Mouse (Mus musculus) regulatory T cell (primary cell): ENCODE data around the gene Evx1.

ENCODE experiments used
- in situ Hi-C: fragments of 300-600 bp; cut with MboI, MseI; formaldehyde crosslinking; loops from one replicate; pipeline ENCODE4 v1.15.1; 2025; ENCODE audit warnings: high pct_unique_total_duplicates

Gene Evx1

GRCm38 (mm10) chr6:52290186-52290585 is 23.1 kb upstream of the Evx1 start:
- in situ Hi-C loops, result no loop called here

- in situ Hi-C loops, result no loop called here
Measured at GRCm38 (mm10) chr6:52291021-52291860, 22.1 kb upstream of the Evx1 start.

GRCm38 (mm10) chr6:52292328-52292727 is 21.0 kb upstream of the Evx1 start:
- in situ Hi-C loops, result no loop called here

GRCm38 (mm10) chr6:52294616-52295015 is 18.7 kb upstream of the Evx1 start:
- in situ Hi-C loops, result no loop called here

GRCm38 (mm10) chr6:52298511-52298910 is 14.8 kb upstream of the Evx1 start:
- in situ Hi-C loops, result no loop called here

- in situ Hi-C loops, result no loop called here
Measured at GRCm38 (mm10) chr6:52300806-52301205, 12.5 kb upstream of the Evx1 start.

GRCm38 (mm10) chr6:52303426-52303825 is 9.9 kb upstream of the Evx1 start:
- in situ Hi-C loops, result no loop called here

- in situ Hi-C loops, result no loop called here
Measured at GRCm38 (mm10) chr6:52305877-52306389, 7.4 kb upstream of the Evx1 start.

- in situ Hi-C loops, result no loop called here
Measured at GRCm38 (mm10) chr6:52309766-52310165, 3.5 kb upstream of the Evx1 start.

GRCm38 (mm10) chr6:52310366-52310765 is 2.9 kb upstream of the Evx1 start:
- in situ Hi-C loops, result no loop called here

- in situ Hi-C loops, result no loop called here
Measured at GRCm38 (mm10) chr6:52311661-52312557, 1.4 kb upstream of the Evx1 start.

GRCm38 (mm10) chr6:52312558-52312915 is 761 bp upstream of the Evx1 start:
- in situ Hi-C loops, result no loop called here

GRCm38 (mm10) chr6:52314304-52315100 is 1.2 kb downstream of the Evx1 start:
- in situ Hi-C loops, result no loop called here

GRCm38 (mm10) chr6:52315441-52316412 is 2.4 kb downstream of the Evx1 start:
- in situ Hi-C loops, result no loop called here

- in situ Hi-C loops, result no loop called here
Measured at GRCm38 (mm10) chr6:52316413-52317184, 3.3 kb downstream of the Evx1 start.

- in situ Hi-C loops, result no loop called here
Measured at GRCm38 (mm10) chr6:52317461-52318180, 4.3 kb downstream of the Evx1 start.

- in situ Hi-C loops, result no loop called here
Measured at GRCm38 (mm10) chr6:52318271-52318670, 5.0 kb downstream of the Evx1 start.

GRCm38 (mm10) chr6:52319956-52320690 is 6.8 kb downstream of the Evx1 start:
- in situ Hi-C loops, result no loop called here
